Mouse (Mus musculus) stomach, embryonic 14.5 days (tissue): ENCODE data around the gene Supt6. TPM values are rescaled to one million over a fixed set of nuclear protein-coding genes. Genes with fewer than 3 reads are reported as not detected.

Experiments used
- ATAC-seq: fragments of 200-750 bp; cut with Nextera tagmentation; 2 replicates; pipeline ENCODE4 v1.8.0; 2017; ENCODE audit warnings: low read depth, moderate TSS enrichment; ENCODE audit not compliant: insufficient number of reproducible peaks, insufficient read depth, low FRiP score
- H3K27ac ChIP-seq: fragments of 300-500 bp; sonication (generic); 2 replicates; pipeline ENCODE4 v1.5.1; 2014; ENCODE audit warnings: mild to moderate bottlenecking, low read length, moderate library complexity, mixed read lengths
- H3K27me3 ChIP-seq: fragments of 300-500 bp; sonication (generic); 2 replicates; pipeline ENCODE4 v1.6.1; 2014; ENCODE audit warnings: low read length, control low read depth, mixed read lengths; ENCODE audit not compliant: control insufficient read depth, insufficient read depth
- H3K36me3 ChIP-seq: fragments of 300-500 bp; sonication (generic); 2 replicates; pipeline ENCODE4 v1.6.1; 2014; ENCODE audit warnings: mild to moderate bottlenecking, control low read depth, low read length, moderate library complexity, mixed read lengths; ENCODE audit not compliant: control insufficient read depth, insufficient read depth
- H3K4me1 ChIP-seq: fragments of 300-500 bp; sonication (generic); 2 replicates; pipeline ENCODE4 v1.6.1; 2014; ENCODE audit warnings: low read length, control low read depth, mixed read lengths; ENCODE audit not compliant: control insufficient read depth, insufficient read depth
- H3K4me2 ChIP-seq: fragments of 300-500 bp; sonication (generic); replicated peaks from 2 replicates; pipeline ENCODE4 v1.6.1; 2014; ENCODE audit warnings: low read depth, low read length, control low read depth
- H3K4me3 ChIP-seq: fragments of 300-500 bp; sonication (generic); 2 replicates; pipeline ENCODE4 v1.5.1; 2014; ENCODE audit warnings: low read depth, low read length, control low read depth
- H3K9ac ChIP-seq: fragments of 300-500 bp; sonication (generic); replicated peaks from 2 replicates; pipeline ENCODE4 v1.6.1; 2014; ENCODE audit warnings: low read depth, mild to moderate bottlenecking, control low read depth, low read length, moderate library complexity, mixed read lengths
- H3K9me3 ChIP-seq: fragments of 300-500 bp; sonication (generic); 2 replicates; pipeline ENCODE4 v1.6.1; 2016; ENCODE audit warnings: low read depth, low read length, control low read depth; ENCODE audit not compliant: control insufficient read depth
- WGBS: fragments of 180-500 bp; shearing (Covaris S2); extraction: QIAGEN DNeasy Blood & Tissue Kit; methylation state at CpG from one replicate; pipeline ENCODE4 v1.1.7; 2014; 5-methylcytosine and 5-hydroxymethylcytosine counted together
- polyA plus RNA-seq: library from polyadenylated mRNA; unstranded; fragments of >200 nt; fragmentation: Nextera tagmentation; extraction: Ambion mirVana; gene quantifications from 2 replicates; pipeline ENCODE4 v1.2.1, GENCODE M21; 2014

Supt6 gene
- polyA plus RNA-seq, 1 experiment from 2014 or later, result 25.3 TPM

DNA sequence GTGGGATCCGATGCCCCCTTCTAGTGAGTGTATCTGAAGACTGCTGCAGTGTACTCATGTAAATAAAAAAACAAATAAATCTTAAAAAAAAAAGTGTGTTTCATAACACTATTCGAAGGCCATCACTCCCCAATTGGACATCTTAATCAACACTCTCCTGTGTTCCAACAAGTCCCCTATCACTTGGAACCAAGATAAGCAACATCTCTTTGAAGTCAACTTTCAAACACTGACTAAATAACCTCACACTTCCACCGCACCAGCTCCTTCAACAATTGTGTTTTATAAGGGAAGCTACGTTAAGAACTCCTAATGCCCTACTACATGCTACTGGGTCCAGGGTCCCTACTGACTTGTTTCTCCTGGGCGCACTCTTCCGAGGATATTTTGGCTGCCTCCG, 63.3 kb downstream of the Supt6 start:
- H3K4me3 ChIP-seq, result peak overlapping the region; percentile 98
- H3K4me1 ChIP-seq, result peaks cover 32% of the 10 kb centered on the region
- no peaks in the 10 kb centered on the region for H3K27me3 ChIP-seq
- H3K27ac ChIP-seq, result peak overlapping the region; percentile 15; the same call in 1 of the 2 replicates
- H3K36me3 ChIP-seq, result peaks cover 23% of the 10 kb centered on the region
- no peak for ATAC-seq
- H3K9me3 ChIP-seq, result no peaks in the 10 kb centered on the region
- H3K9ac ChIP-seq, result peak overlapping the region; percentile 94
- H3K4me2 ChIP-seq, result peak overlapping the region; percentile 75
- WGBS, result 4% methylated on average over 7 of the region's 7 CpGs

DNA sequence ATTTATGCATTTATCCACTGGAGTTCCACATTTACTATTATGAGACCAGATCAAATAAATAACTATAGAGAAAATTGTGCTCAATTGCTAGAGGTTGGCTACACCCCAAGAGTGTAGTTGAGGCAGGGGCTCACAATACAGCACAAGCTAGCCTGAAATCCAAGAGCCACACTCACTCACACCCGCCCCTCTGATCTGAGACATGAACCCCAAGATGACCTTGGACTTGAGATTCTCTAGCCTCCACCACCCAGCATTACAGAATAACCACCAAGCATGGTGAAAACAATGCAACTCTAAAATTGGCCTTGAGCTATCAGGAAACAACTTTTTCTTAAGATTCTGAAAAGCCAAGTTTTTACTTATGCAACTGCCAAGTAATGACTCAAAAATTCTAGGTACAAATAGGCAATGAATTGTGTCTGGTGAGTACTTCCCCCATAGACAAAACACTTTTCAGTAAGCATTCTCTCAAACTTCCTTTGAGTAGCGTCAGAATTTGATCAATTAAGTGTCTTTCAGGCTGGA, 63.9 kb downstream of the Supt6 start:
- no peaks in the 10 kb centered on the region for H3K27me3 ChIP-seq
- H3K36me3 ChIP-seq, result peaks cover 23% of the 10 kb centered on the region
- peak overlapping the region; percentile 94; the same call in 1 of the 2 replicates for H3K9ac ChIP-seq
- no peaks in the 10 kb centered on the region for H3K9me3 ChIP-seq
- H3K4me1 ChIP-seq, result peaks cover 36% of the 10 kb centered on the region
- H3K4me3 ChIP-seq, result peak overlapping the region; percentile 98
- peak overlapping the region; percentile 75 for H3K4me2 ChIP-seq
- H3K27ac ChIP-seq, result no peak overlapping the region
- ATAC-seq, result no peak
- 33% methylated on average over 2 of the region's 2 CpGs for WGBS

DNA sequence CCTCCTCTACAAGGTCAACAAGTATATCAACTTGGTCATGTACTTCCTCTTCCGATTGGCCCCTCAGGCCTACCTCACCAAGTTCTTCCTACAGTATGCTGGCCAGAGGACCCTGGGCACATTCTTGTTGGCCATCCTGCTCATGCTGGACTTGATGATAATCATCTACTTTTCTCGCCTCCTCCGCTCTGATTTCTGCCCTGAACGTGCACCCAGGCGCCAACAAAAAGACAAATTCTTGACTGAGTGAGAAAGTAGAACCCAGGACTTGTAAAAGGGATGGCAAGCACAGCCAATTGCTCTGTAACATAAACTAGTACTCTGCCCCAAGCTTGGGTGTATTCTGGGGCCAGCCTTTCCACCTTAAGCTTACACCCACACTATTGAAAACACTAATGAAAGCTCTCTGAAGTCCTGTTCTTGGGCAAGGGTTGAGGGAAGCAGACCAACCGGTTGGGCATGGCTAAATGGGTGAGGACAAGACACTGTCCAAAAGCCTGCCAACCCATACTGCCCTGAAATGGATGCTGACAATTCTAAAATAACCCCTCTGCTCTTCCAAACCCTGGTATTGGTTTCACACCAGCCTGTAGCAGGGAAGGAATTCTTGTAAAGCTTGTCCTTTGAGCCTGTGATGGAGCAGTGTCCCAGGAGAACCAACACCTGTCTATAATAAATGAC, 65.6 kb downstream of the Supt6 start:
- Histone ChIP-seq H3K4me1 (peaks cover 40% of the 10 kb centered on the region), H3K27ac (no peak overlapping the region), H3K9me3 (no peaks in the 10 kb centered on the region), H3K4me2 (peak overlapping the region; percentile 94), H3K27me3 (no peaks in the 10 kb centered on the region), H3K4me3 (0 out of 2 replicates have a peak overlapping the region, but pooled peaks have one; percentile 56), H3K36me3 (peaks cover 23% of the 10 kb centered on the region), H3K9ac (no peak overlapping the region)
- WGBS, result 67% methylated on average over 6 of the region's 6 CpGs
- no peak for ATAC-seq

DNA sequence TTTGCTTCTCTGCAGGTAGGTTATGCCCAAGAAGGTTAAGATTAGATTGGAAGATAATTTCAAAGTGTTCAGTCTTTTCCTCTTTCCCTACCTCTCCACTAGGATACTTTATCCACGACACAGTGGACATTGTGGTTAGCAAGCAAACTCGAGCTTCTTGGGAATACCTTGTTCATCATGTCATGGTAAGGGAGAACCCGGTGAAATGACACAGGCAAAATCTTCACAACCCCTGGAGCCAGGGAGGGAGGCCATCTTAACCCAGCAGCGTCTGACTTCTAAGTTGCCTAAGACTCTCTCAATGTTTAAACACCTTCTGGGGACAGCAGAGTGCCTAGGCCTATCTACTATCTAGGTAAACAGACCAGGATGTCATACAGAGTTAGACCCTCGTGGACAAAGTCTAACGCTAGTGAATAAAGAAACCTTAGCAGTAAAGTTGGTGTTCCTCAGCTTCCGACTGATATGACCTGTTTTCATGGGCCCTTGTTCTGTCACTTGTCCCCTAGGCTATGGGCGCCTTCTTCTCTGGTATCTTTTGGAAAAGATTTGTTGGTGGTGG, 66.3 kb downstream of the Supt6 start:
- Histone ChIP-seq H3K4me1 (peaks cover 40% of the 10 kb centered on the region), H3K4me3 (peak overlapping the region; percentile 56), H3K9me3 (no peaks in the 10 kb centered on the region), H3K4me2 (peak overlapping the region; percentile 94), H3K27me3 (no peaks in the 10 kb centered on the region), H3K9ac (peak overlapping the region; percentile 69; the same call in 1 of the 2 replicates), H3K27ac (peak overlapping the region; percentile 98; the same call in 1 of the 2 replicates), H3K36me3 (peaks cover 23% of the 10 kb centered on the region)
- no peak for ATAC-seq
- 24% methylated on average over 8 of the region's 8 CpGs for WGBS

DNA sequence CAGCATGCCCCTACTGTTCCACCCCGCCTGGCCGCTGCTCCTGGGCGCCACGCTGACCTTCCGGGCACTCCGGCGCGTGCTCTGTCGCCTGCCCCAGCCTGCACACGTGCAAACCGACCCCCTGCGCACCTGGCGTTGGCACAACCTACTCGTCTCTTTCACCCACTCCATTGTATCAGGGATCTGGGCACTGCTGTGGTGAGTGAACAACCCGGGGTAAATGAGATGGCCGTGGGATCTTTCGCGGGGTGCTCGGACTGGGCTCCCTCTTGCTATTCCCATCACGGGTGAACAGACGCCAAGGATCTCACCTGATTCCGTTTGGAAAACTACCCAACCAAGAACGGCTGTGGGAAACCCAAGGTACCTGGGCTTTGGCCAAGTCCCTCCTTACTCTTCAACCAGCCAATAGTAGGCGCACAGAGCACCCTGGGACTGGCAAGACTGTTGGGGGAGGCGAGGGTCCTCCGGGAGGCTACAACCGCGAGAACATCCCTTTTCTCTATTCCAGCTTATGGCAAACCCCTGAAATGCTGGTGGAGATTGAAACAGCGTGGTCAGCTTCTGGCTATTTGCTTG, 66.8 kb downstream of the Supt6 start:
- under 1% methylated on average over 29 of the region's 29 CpGs for WGBS
- Histone ChIP-seq H3K27me3 (no peaks in the 10 kb centered on the region), H3K9me3 (no peaks in the 10 kb centered on the region), H3K36me3 (peaks cover 23% of the 10 kb centered on the region), H3K4me3 (peak overlapping the region; percentile 56), H3K27ac (peak overlapping the region; percentile 98), H3K4me2 (peak overlapping the region; percentile 94), H3K4me1 (peaks cover 40% of the 10 kb centered on the region), H3K9ac (peak overlapping the region; percentile 69)
- ATAC-seq, result 0 out of 2 replicates have a peak, but pooled peaks have one; percentile 1

DNA sequence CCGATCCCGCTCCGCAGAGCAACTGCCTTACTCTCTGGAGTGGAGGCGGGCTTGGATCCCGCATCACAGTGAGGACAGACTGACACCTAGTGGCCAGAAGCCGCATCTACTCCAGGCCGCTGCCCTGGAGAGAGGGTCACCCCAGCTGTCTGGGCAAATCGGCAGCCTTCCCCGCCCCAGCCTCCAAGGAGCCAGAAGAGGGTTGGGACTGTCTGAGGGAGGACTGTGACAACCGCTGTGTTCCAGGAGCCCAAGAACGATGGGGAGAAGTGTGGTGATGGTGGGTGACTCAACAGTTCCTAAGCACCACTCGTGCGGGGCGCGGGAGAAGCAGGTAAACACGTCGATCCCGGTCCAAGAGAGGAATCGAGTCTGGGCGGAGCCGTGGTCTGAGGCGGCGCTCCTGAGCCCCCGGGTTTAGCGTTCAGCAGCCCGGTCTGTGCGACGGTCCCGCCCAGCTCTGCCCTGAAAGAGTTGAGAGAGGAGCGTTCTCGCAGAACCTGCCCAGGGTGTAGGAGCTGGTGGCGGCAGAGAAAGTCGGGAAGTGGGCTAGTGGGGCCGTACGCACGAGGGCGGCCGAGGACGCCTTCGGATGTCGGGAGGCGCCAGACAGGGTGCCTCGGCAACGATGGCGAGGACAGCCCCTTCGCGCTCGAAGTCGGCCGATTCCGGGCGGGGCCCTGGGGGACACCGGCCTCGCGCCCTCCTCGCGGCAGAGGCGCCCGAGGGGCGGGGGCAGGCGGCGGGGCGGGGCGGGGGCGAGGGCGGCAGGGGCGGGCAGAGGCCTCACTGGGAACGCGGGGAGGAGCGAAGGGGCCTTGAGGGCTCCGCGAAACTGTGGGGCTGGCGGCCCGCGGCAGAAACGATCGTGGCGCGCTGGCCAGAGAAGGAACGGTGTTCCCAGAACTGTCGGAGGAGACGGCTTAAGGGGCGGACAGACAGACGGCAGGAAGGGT, 67.6 kb downstream of the Supt6 start:
- peaks cover 40% of the 10 kb centered on the region for H3K4me1 ChIP-seq
- WGBS, result under 1% methylated on average over 75 of the region's 84 CpGs
- ATAC-seq, result peak; percentile 86

DNA sequence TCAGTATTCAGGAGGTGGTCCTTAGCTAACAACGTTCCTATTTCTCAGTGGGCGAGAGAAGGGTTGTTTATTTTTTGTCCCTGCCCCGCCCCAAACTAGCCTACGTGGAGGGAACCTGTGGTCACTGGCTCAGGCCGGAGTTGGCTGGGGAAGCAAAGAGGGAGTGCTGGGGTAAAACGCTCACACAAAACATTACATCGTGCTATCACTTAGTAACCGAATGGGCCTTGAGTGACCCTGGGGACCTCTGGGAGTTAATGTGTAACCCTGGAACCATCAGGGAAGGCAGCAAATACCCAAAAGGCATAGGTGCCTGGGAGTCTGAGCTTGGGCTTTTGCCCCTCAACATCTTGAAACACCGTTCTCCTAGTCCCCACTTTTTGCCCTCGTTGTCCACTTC, 68.3 kb downstream of the Supt6 start:
- under 1% methylated on average over 10 of the region's 10 CpGs for WGBS
- H3K9ac ChIP-seq, result peak overlapping the region; percentile 69; the same call in 1 of the 2 replicates
- peak overlapping the region; percentile 94 for H3K4me2 ChIP-seq
- peaks cover 40% of the 10 kb centered on the region for H3K4me1 ChIP-seq
- H3K27me3 ChIP-seq, result no peaks in the 10 kb centered on the region
- peak overlapping the region; percentile 56 for H3K4me3 ChIP-seq
- peaks cover 30% of the 10 kb centered on the region for H3K36me3 ChIP-seq
- peak; percentile 20; the same call in 1 of the 2 replicates for ATAC-seq
- peak overlapping the region; percentile 98 for H3K27ac ChIP-seq
- no peaks in the 10 kb centered on the region for H3K9me3 ChIP-seq

More for the DNA sequence above, 67.6 kb downstream of the Supt6 start:
- Histone ChIP-seq H3K9ac (peak overlapping the region; percentile 69), H3K4me3 (peak overlapping the region; percentile 56), H3K27me3 (no peaks in the 10 kb centered on the region), H3K27ac (peak overlapping the region; percentile 98), H3K36me3 (peaks cover 23% of the 10 kb centered on the region), H3K4me2 (peak overlapping the region; percentile 94), H3K9me3 (no peaks in the 10 kb centered on the region)
